Mouse (Mus musculus) G1E (cell line): ENCODE results near the gene Lmo3.

Experiments
- CTCF ChIP-seq: IDR thresholded peaks from 2 replicates; pipeline ENCODE4 v1.5.1; 2012; ENCODE audit warnings: low read depth, low read length, inconsistent platforms, mixed read lengths
- GATA1 ChIP-seq: IDR thresholded peaks from 2 replicates; pipeline ENCODE4 v1.6.1; 2012; ENCODE audit warnings: borderline replicate concordance, low read length, inconsistent platforms, mixed read lengths
- GATA2 ChIP-seq: IDR thresholded peaks from 2 replicates; pipeline ENCODE4 v1.6.1; 2012; ENCODE audit warnings: low read depth, low read length, inconsistent platforms, borderline replicate concordance
- POLR2AphosphoS5 ChIP-seq: IDR thresholded peaks from 2 replicates; pipeline ENCODE4 v1.6.1; 2012; ENCODE audit warnings: low read depth, low read length, inconsistent platforms; ENCODE audit not compliant: insufficient replicate concordance
- TAL1 ChIP-seq: conservative IDR thresholded peaks from 2 replicates; pipeline ENCODE4 v1.6.1; 2012; ENCODE audit warnings: low read depth, low read length, inconsistent platforms, mixed read lengths

GRCm38 (mm10) chr6:138320190-138320737 is 261.5 kb downstream of the Lmo3 start:
- TF ChIP-seq TAL1 (no peak), CTCF (no peak), GATA1 (no peak), GATA2 (no peak), POLR2AphosphoS5 (no peak)
